Mouse (Mus musculus) hindbrain, embryonic 11.5 days (tissue): ENCODE measurements at regions not wholly inside any gene's neighbourhood (a gene's known extent, or its start where the extent isn't known, plus 50 kb on each side); places are given as distances from the start of the nearest gene placed in this dataset.

Experiments used
- ATAC-seq: fragments of 200-750 bp; cut with Nextera tagmentation; 2 replicates; pipeline ENCODE4 v1.8.0; 2017; ENCODE audit warnings: mild to moderate bottlenecking, moderate TSS enrichment, moderate library complexity; ENCODE audit not compliant: low FRiP score
- DNase-seq: peaks from one replicate; pipeline ENCODE4 v3.0.0-alpha.2; 2015; ENCODE audit warnings: low spot score
- H3K27ac ChIP-seq: fragments of 300-500 bp; sonication (generic); 2 replicates; pipeline ENCODE4 v1.5.1; 2014; ENCODE audit warnings: mild to moderate bottlenecking, low read depth, low read length
- H3K27me3 ChIP-seq: fragments of 300-500 bp; sonication (generic); 2 replicates; pipeline ENCODE4 v1.6.1; 2014; ENCODE audit warnings: mild to moderate bottlenecking, low read length, moderate library complexity, mixed read lengths; ENCODE audit not compliant: control insufficient read depth, insufficient read depth
- H3K36me3 ChIP-seq: fragments of 300-500 bp; sonication (generic); 2 replicates; pipeline ENCODE4 v1.6.1; 2014; ENCODE audit warnings: mild to moderate bottlenecking, low read length, moderate library complexity, mixed read lengths; ENCODE audit not compliant: control insufficient read depth, insufficient read depth
- H3K4me1 ChIP-seq: fragments of 300-500 bp; sonication (generic); replicated peaks from 2 replicates; pipeline ENCODE4 v1.6.1; 2014; ENCODE audit warnings: low read length, mixed read lengths; ENCODE audit not compliant: control insufficient read depth, insufficient read depth
- H3K4me2 ChIP-seq: fragments of 300-500 bp; sonication (generic); replicated peaks from 2 replicates; pipeline ENCODE4 v1.6.1; 2014; ENCODE audit warnings: mild to moderate bottlenecking, low read depth, low read length
- H3K4me3 ChIP-seq: fragments of 300-500 bp; sonication (generic); 2 replicates; pipeline ENCODE4 v1.5.1; 2014; ENCODE audit warnings: low read depth, low read length
- H3K9ac ChIP-seq: fragments of 300-500 bp; sonication (generic); 2 replicates; pipeline ENCODE4 v1.6.1; 2014; ENCODE audit warnings: low read depth, low read length
- H3K9me3 ChIP-seq: fragments of 300-500 bp; sonication (generic); 2 replicates; pipeline ENCODE4 v1.6.1; 2016; ENCODE audit warnings: low read length; ENCODE audit not compliant: control insufficient read depth
- WGBS: fragments of 180-500 bp; shearing (Covaris S2); extraction: QIAGEN DNeasy Blood & Tissue Kit; methylation state at CpG from one replicate; pipeline ENCODE4 v1.1.7; 2014; 5-methylcytosine and 5-hydroxymethylcytosine counted together

- WGBS: 90% methylated on average over 4 of the region's 4 CpGs
- H3K4me3 ChIP-seq: no peak overlapping the region
- H3K27me3 ChIP-seq: no peaks in the 10 kb centered on the region
- no peak for ATAC-seq
- no peak for DNase-seq
- H3K9ac ChIP-seq: no peak overlapping the region
- no peaks in the 10 kb centered on the region for H3K9me3 ChIP-seq
- H3K4me1 ChIP-seq: no peaks in the 10 kb centered on the region
- no peak overlapping the region for H3K4me2 ChIP-seq
- no peaks in the 10 kb centered on the region for H3K36me3 ChIP-seq
- no peak overlapping the region for H3K27ac ChIP-seq
These were observed 50.8 kb upstream of the Mef2c start for GRCm38 (mm10) chr13:83452987-83453386.
